Comparison of ENCODE assay signal across 15 mouse cellular contexts in genomic region chr10:17366042-17366740, GRCm38 (mm10).
DNase-seq lines count a peak whose midpoint lies in the region; ATAC-seq and TF ChIP-seq lines count a peak whose summit lies in the region.
"Had no signal": no experiment of that assay in that cellular context is flagged by ENCODE, and none has a peak within 500 bp of the region (broad histone marks: within the 10 kb centered on the region; RNA-seq: fewer than 3 reads in every experiment).

No protein-coding gene starts in this region.

- no peak for TF ChIP-seq RAD21 in CH12.LX (IDR thresholded peaks at IDR 0.05; ENCODE audit: low read depth, low read length)

- WGBS in heart, embryonic 15.5 days, result 50% methylated on average over 3 of the region's 3 CpGs
- WGBS in kidney, embryonic 16.5 days, result 31% methylated on average over 3 of the region's 3 CpGs

- ATAC-seq in heart, embryonic 15.5 days (replicated peaks; ENCODE audit: insufficient number of reproducible peaks, insufficient read depth, low FRiP score, low read depth), result no peak
- ATAC-seq in kidney, embryonic 16.5 days (ENCODE audit: low FRiP score, low TSS enrichment), result peak; percentile 52; the same call in 1 of the 2 replicates
- peak; percentile 50; the same call in 1 of the 2 replicates for ATAC-seq in megakaryocyte progenitor cell, adult 5-6 weeks (replicated peaks; ENCODE audit: poor library complexity)
- ATAC-seq: inflammation-experienced regulatory T-cells, adult 6 months had no signal

- H3K4me2 ChIP-seq in heart, embryonic 15.5 days, result no peak overlapping the region
- H3K4me2 ChIP-seq in kidney, embryonic 16.5 days (replicated peaks; ENCODE audit: low read depth, low read length), result no peak overlapping the region
- 0 out of 2 replicates have a peak overlapping the region, but pooled peaks have one; percentile 7 for H3K4me2 ChIP-seq in CH12.LX (ENCODE audit: insufficient read depth, low read depth, poor library complexity, severe bottlenecking)
- H3K4me2 ChIP-seq: forebrain, embryonic 12.5 days; heart, embryonic 11.5 days; liver, embryonic 11.5 days; lung, embryonic 15.5 days had no signal

- intact Hi-C loops in heart, postnatal 14 days (cut with DNase I), result loop anchor here (10.0 kb wide), 1 partner anchor 359 kb away; the partner anchor contains the start of gene Cited2

- no peak for TF ChIP-seq POLR2A in CH12.LX (IDR thresholded peaks at IDR 0.05; ENCODE audit: low read depth, low read length)

- DNase-seq in heart, postnatal 14 days, result no peak
- DNase-seq in kidney, postnatal 36 days, result no peak
- no peak for DNase-seq in CH12.LX (ENCODE audit: extremely low read depth)
- no peak for DNase-seq in lung, adult 18-20 months
- DNase-seq: gastrocnemius, postnatal 14 days; right cerebral cortex, postnatal 4 days had no signal

- H3K27ac ChIP-seq in heart, embryonic 15.5 days, result peak overlapping the region; percentile 23
- peak overlapping the region; percentile 2; the same call in 1 of the 2 replicates for H3K27ac ChIP-seq in kidney, embryonic 16.5 days (ENCODE audit: low read length)
- no peak overlapping the region for H3K27ac ChIP-seq in CH12.LX (ENCODE audit: insufficient read depth, low read depth)
- H3K27ac ChIP-seq: forebrain, embryonic 12.5 days; lung, embryonic 15.5 days; macrophage had no signal

- no peaks in the 10 kb centered on the region for H3K79me2 ChIP-seq in CH12.LX (replicated peaks; ENCODE audit: control insufficient read depth, extremely low read depth, insufficient read depth, poor library complexity, severe bottlenecking)

- dilution Hi-C loops in CH12.LX (cut with MboI; ENCODE audit: extremely low pct_ligation_motif_present, extremely low pct_unique_long_range_greater_than_20kb, low sequenced_read_pairs), result no loop called here

- no peaks in the 10 kb centered on the region for H3K36me3 ChIP-seq in heart, embryonic 15.5 days
- no peaks in the 10 kb centered on the region for H3K36me3 ChIP-seq in kidney, embryonic 16.5 days (ENCODE audit: insufficient read depth, low read length)
- no peaks in the 10 kb centered on the region for H3K36me3 ChIP-seq in CH12.LX (replicated peaks in 1 of 2; ENCODE audit: control insufficient read depth in 1 of 2, insufficient read depth in 1 of 2, low read length in 1 of 2)
- H3K36me3 ChIP-seq: forebrain, embryonic 12.5 days; lung, embryonic 15.5 days had no signal

- H3K27me3 ChIP-seq in heart, embryonic 15.5 days, result no peaks in the 10 kb centered on the region
- H3K27me3 ChIP-seq in kidney, embryonic 16.5 days (ENCODE audit: insufficient read depth, low read length), result no peaks in the 10 kb centered on the region
- H3K27me3 ChIP-seq in CH12.LX (replicated peaks), result no peaks in the 10 kb centered on the region
- H3K27me3 ChIP-seq: forebrain, embryonic 12.5 days; lung, embryonic 15.5 days had no signal

- H3K4me3 ChIP-seq in heart, embryonic 15.5 days, result no peak overlapping the region
- H3K4me3 ChIP-seq in kidney, embryonic 16.5 days (ENCODE audit: low read length), result no peak overlapping the region
- H3K4me3 ChIP-seq in CH12.LX (replicated peaks in 1 of 3; ENCODE audit: low read depth in 2 of 3, low read length in 2 of 3, poor library complexity in 1 of 3), result no peak overlapping the region
- H3K4me3 ChIP-seq: forebrain, embryonic 12.5 days; lung, embryonic 15.5 days had no signal

- no peak for TF ChIP-seq CTCF in CH12.LX (conservative IDR thresholded peaks at IDR 0.05 in 1 of 2, IDR thresholded peaks at IDR 0.05 in 1 of 2; ENCODE audit: low read depth in 2 of 2, low read length in 2 of 2)

- in situ Hi-C loops in CH12.LX (cut with MboI; ENCODE audit: low pct_ligation_motif_present, low pct_unique_long_range_greater_than_20kb, low sequenced_read_pairs), result no loop called here

- TF ChIP-seq EP300 in CH12.LX (IDR thresholded peaks at IDR 0.05; ENCODE audit: low read length), result no peak

- H3K4me1 ChIP-seq in heart, embryonic 15.5 days (replicated peaks), result peaks cover 12% of the 10 kb centered on the region
- H3K4me1 ChIP-seq in kidney, embryonic 16.5 days (ENCODE audit: insufficient read depth, low read length), result peaks cover 5% of the 10 kb centered on the region; the same call in 1 of the 2 replicates
- peaks cover 0 to 5% of the 10 kb centered on the region in 2 experiments; a peak in 1 of 4 replicates for H3K4me1 ChIP-seq in CH12.LX (ENCODE audit: control insufficient read depth in 1 of 2, insufficient read depth in 2 of 2)

- no peaks in the 10 kb centered on the region for H3K9me3 ChIP-seq in heart, embryonic 15.5 days (replicated peaks)
- no peaks in the 10 kb centered on the region for H3K9me3 ChIP-seq in kidney, embryonic 16.5 days (ENCODE audit: low read length)
- H3K9me3 ChIP-seq in CH12.LX (replicated peaks; ENCODE audit: low read length), result no peaks in the 10 kb centered on the region
- H3K9me3 ChIP-seq: forebrain, embryonic 12.5 days; lung, embryonic 15.5 days had no signal

- no peak overlapping the region for H3K9ac ChIP-seq in heart, embryonic 15.5 days
- H3K9ac ChIP-seq in kidney, embryonic 16.5 days (replicated peaks; ENCODE audit: low read length), result no peak overlapping the region
- H3K9ac ChIP-seq in CH12.LX (ENCODE audit: insufficient read depth, low read depth), result peak overlapping the region; percentile 13; the same call in 1 of the 2 replicates
- H3K9ac ChIP-seq: forebrain, embryonic 12.5 days; lung, embryonic 15.5 days had no signal

TF ChIP-seq in CH12.LX, 34 proteins besides CTCF, POLR2A, EP300 and RAD21:
- no peak for TF ChIP-seq RCOR1 (conservative IDR thresholded peaks at IDR 0.05; ENCODE audit: low read depth, low read length)
